ENCODE assay signal across 10 mouse cellular contexts in genomic region chr5:113179451-113179842, GRCm38 (mm10). TPM values are rescaled to one million over a fixed set of nuclear protein-coding genes. Genes with fewer than 3 reads are reported as not detected.
DNase-seq lines count a peak whose midpoint lies in the region; ATAC-seq and TF ChIP-seq lines count a peak whose summit lies in the region.
"Had no signal": no experiment of that assay in that cellular context is flagged by ENCODE, and none has a peak within 500 bp of the region (broad histone marks: within the 10 kb centered on the region; RNA-seq: fewer than 3 reads in every experiment).

No protein-coding gene starts in this region.

- H3K4me3 ChIP-seq in heart, postnatal 0 days (ENCODE audit: low read depth, low read length) = no peak overlapping the region
- peak overlapping the region; percentile 19; the same call in 1 of the 2 replicates for H3K4me3 ChIP-seq in hindbrain, postnatal 0 days (ENCODE audit: low read length)
- peak overlapping the region; percentile 24 for H3K4me3 ChIP-seq in midbrain, embryonic 13.5 days (replicated peaks)
- H3K4me3 ChIP-seq: myocyte had no signal

- no peaks in the 10 kb centered on the region for H3K9me3 ChIP-seq in heart, postnatal 0 days (replicated peaks; ENCODE audit: control insufficient read depth, low read length)
- no peaks in the 10 kb centered on the region for H3K9me3 ChIP-seq in hindbrain, postnatal 0 days (ENCODE audit: low read length)
- no peaks in the 10 kb centered on the region for H3K9me3 ChIP-seq in midbrain, embryonic 13.5 days

- H3K27ac ChIP-seq in heart, postnatal 0 days (ENCODE audit: low read depth) = peak overlapping the region; percentile 69; the same call in 1 of the 2 replicates
- H3K27ac ChIP-seq in hindbrain, postnatal 0 days = peak overlapping the region; percentile 69; the same call in 1 of the 2 replicates
- H3K27ac ChIP-seq in midbrain, embryonic 13.5 days = peak overlapping the region; percentile 60; the same call in 1 of the 2 replicates

- TF ChIP-seq EP300 in heart, postnatal 0 days (IDR thresholded peaks at IDR 0.05; ENCODE audit: low read depth) = no peak

- no peak for DNase-seq in heart, postnatal 0 days (ENCODE audit: low spot score)
- no peak for DNase-seq in heart, adult 18-20 months
- DNase-seq in embryo, embryonic 11 days = peak; percentile 63
- DNase-seq in hindbrain, postnatal 0 days (ENCODE audit: low spot score) = peak; percentile 31
- no peak for DNase-seq in left cerebral cortex, adult 9 months (ENCODE audit: low spot score in 2 of 2)
- DNase-seq in adrenal gland, postnatal 25 days = no peak
- DNase-seq in right cerebral cortex, postnatal 36 days (ENCODE audit: low spot score in 2 of 2) = no peak

- 10% methylated on average over 4 of the region's 9 CpGs for WGBS in heart, postnatal 0 days
- 4% methylated on average over 8 of the region's 9 CpGs for WGBS in hindbrain, postnatal 0 days
- 3% methylated on average over 6 of the region's 9 CpGs for WGBS in midbrain, embryonic 13.5 days

- no peak overlapping the region for H3K9ac ChIP-seq in heart, postnatal 0 days (replicated peaks; ENCODE audit: low read depth, low read length)
- H3K9ac ChIP-seq in hindbrain, postnatal 0 days (replicated peaks; ENCODE audit: low read length) = peak overlapping the region; percentile 33; the same call in 1 of the 2 replicates
- peak overlapping the region; percentile 48; the same call in 1 of the 2 replicates for H3K9ac ChIP-seq in midbrain, embryonic 13.5 days (replicated peaks)

- H3K36me3 ChIP-seq in heart, postnatal 0 days (replicated peaks; ENCODE audit: control insufficient read depth, insufficient read depth, low read length) = no peaks in the 10 kb centered on the region
- peaks cover 3% of the 10 kb centered on the region; the same call in 1 of the 2 replicates for H3K36me3 ChIP-seq in hindbrain, postnatal 0 days (ENCODE audit: insufficient read depth, low read length)
- 0 out of 2 replicates have a peak, but pooled peaks cover 3% of the 10 kb centered on the region for H3K36me3 ChIP-seq in midbrain, embryonic 13.5 days

- no peak for ATAC-seq in heart, postnatal 0 days (ENCODE audit: insufficient read depth, low read depth)
- no peak for ATAC-seq in hindbrain, postnatal 0 days
- ATAC-seq in midbrain, embryonic 13.5 days = peak; percentile 16; the same call in 1 of the 2 replicates

- H3K27me3 ChIP-seq in heart, postnatal 0 days (ENCODE audit: control insufficient read depth, insufficient read depth, low read length) = 0 out of 2 replicates have a peak, but pooled peaks cover 5% of the 10 kb centered on the region
- H3K27me3 ChIP-seq in hindbrain, postnatal 0 days (ENCODE audit: insufficient read depth, low read length) = no peaks in the 10 kb centered on the region
- no peaks in the 10 kb centered on the region for H3K27me3 ChIP-seq in midbrain, embryonic 13.5 days

- TF ChIP-seq CTCF in heart, postnatal 0 days (IDR thresholded peaks at IDR 0.05; ENCODE audit: low read depth) = no peak
- TF ChIP-seq CTCF in hindbrain, postnatal 0 days (IDR thresholded peaks at IDR 0.05; ENCODE audit: low read depth) = no peak

- peak overlapping the region; percentile 47 for H3K4me2 ChIP-seq in heart, postnatal 0 days (ENCODE audit: low read depth, low read length)
- peak overlapping the region; percentile 46 for H3K4me2 ChIP-seq in hindbrain, postnatal 0 days (ENCODE audit: low read depth, low read length)
- H3K4me2 ChIP-seq in midbrain, embryonic 13.5 days (replicated peaks) = peak overlapping the region; percentile 50

- 0 out of 2 replicates have a peak, but pooled peaks cover 4% of the 10 kb centered on the region for H3K4me1 ChIP-seq in heart, postnatal 0 days (ENCODE audit: control insufficient read depth, insufficient read depth)
- H3K4me1 ChIP-seq in hindbrain, postnatal 0 days (ENCODE audit: insufficient read depth, low read length) = no peaks in the 10 kb centered on the region
- H3K4me1 ChIP-seq in midbrain, embryonic 13.5 days (replicated peaks) = peaks cover 13% of the 10 kb centered on the region

RNA-seq across cellular contexts. Expression of gene 2900026A02Rik, which starts 41.6 kb away (rescaled TPM):
- total RNA-seq in heart, postnatal 0 days (2014; rRNA removed; ENCODE audit: low replicate concordance) = 17.0 and 18.9 TPM in 2 replicates
- polyA plus RNA-seq in heart, postnatal 0 days (2015; fragmentation: Nextera tagmentation; extraction: Ambion mirVana) = 8.1 and 10.2 TPM in 2 replicates
- total RNA-seq in heart, adult 18-20 months (2021) = 10 to 100 TPM; 19.2 to 21.1 TPM
- 9.2 and 10.6 TPM in 2 replicates for total RNA-seq in hindbrain, postnatal 0 days (2014; rRNA removed)
- 2.5 and 3.1 TPM in 2 replicates for polyA plus RNA-seq in hindbrain, postnatal 0 days (2015; fragmentation: Nextera tagmentation; extraction: Ambion mirVana)
- polyA plus RNA-seq in midbrain, embryonic 13.5 days (2015; fragmentation: Nextera tagmentation; extraction: Ambion mirVana) = 2.4 and 2.7 TPM in 2 replicates
- total RNA-seq in adrenal gland, postnatal 25 days (2021) = 12.6 and 17.8 TPM in 2 replicates

RNA-seq across cellular contexts. Expression of gene Tmem211, which starts 47.3 kb away (rescaled TPM):
- not detected in 2 replicates for total RNA-seq in heart, postnatal 0 days (2014; rRNA removed; ENCODE audit: low replicate concordance)
- not detected in 2 replicates for polyA plus RNA-seq in heart, postnatal 0 days (2015; fragmentation: Nextera tagmentation; extraction: Ambion mirVana)
- not detected for total RNA-seq in heart, adult 18-20 months (2021)
- 0.16 TPM in 1 of 2 replicates, not detected in the other for total RNA-seq in hindbrain, postnatal 0 days (2014; rRNA removed)
- 0.10 TPM in 1 of 2 replicates, not detected in the other for polyA plus RNA-seq in hindbrain, postnatal 0 days (2015; fragmentation: Nextera tagmentation; extraction: Ambion mirVana)
- polyA plus RNA-seq in midbrain, embryonic 13.5 days (2015; fragmentation: Nextera tagmentation; extraction: Ambion mirVana) = not detected in 2 replicates
- not detected in 2 replicates for total RNA-seq in adrenal gland, postnatal 25 days (2021)
- total RNA-seq: CH12.LX had no signal
- polyA plus RNA-seq: myocyte had no signal

Comparison
In these comparisons a context has a peak if more than half of its experiments do, and no peak if none do; other contexts are left out.
1. DNase-seq: peak in embryo, embryonic 11 days (single experiment) and hindbrain, postnatal 0 days (single experiment); none in heart, postnatal 0 days (single experiment), heart, adult 18-20 months (0 of 2), left cerebral cortex, adult 9 months (0 of 2), adrenal gland, postnatal 25 days (single experiment) and right cerebral cortex, postnatal 36 days (0 of 2).
2. Peak in every context shown above with its lines, with median percentiles within 50 percentile points of each other: H3K27ac ChIP-seq and H3K4me2 ChIP-seq.